Mouse (Mus musculus) intestine, embryonic 16.5 days (tissue): Measurements from ENCODE around the gene Hacd2. TPM values are rescaled to one million over a fixed set of nuclear protein-coding genes. Genes with fewer than 3 reads are reported as not detected.
A peak's percentile ranks its signal among the peaks of the same experiment; 100 is the strongest.

Experiments used
- ATAC-seq: fragments of 200-750 bp; cut with Nextera tagmentation; 2 replicates; pipeline ENCODE4 v1.8.0; 2017; ENCODE audit warnings: moderate TSS enrichment, moderate library complexity
- H3K27ac ChIP-seq: fragments of 300-500 bp; sonication (generic); 2 replicates; pipeline ENCODE4 v1.5.1; 2014; ENCODE audit warnings: mild to moderate bottlenecking, low read length
- H3K27me3 ChIP-seq: fragments of 300-500 bp; sonication (generic); replicated peaks from 2 replicates; pipeline ENCODE4 v1.6.1; 2014; ENCODE audit warnings: low read length, control low read depth, mixed read lengths; ENCODE audit not compliant: control insufficient read depth, insufficient read depth
- H3K36me3 ChIP-seq: fragments of 300-500 bp; sonication (generic); 2 replicates; pipeline ENCODE4 v1.6.1; 2014; ENCODE audit warnings: low read length, control low read depth; ENCODE audit not compliant: control insufficient read depth, insufficient read depth
- H3K4me1 ChIP-seq: fragments of 300-500 bp; sonication (generic); 2 replicates; pipeline ENCODE4 v1.6.1; 2014; ENCODE audit warnings: low read length, control low read depth, mixed read lengths; ENCODE audit not compliant: control insufficient read depth, insufficient read depth
- H3K4me2 ChIP-seq: fragments of 300-500 bp; sonication (generic); 2 replicates; pipeline ENCODE4 v1.6.1; 2014; ENCODE audit warnings: low read depth, low read length, control low read depth
- H3K4me3 ChIP-seq: fragments of 300-500 bp; sonication (generic); 2 replicates; pipeline ENCODE4 v1.5.1; 2014; ENCODE audit warnings: mild to moderate bottlenecking, low read length
- H3K9ac ChIP-seq: fragments of 300-500 bp; sonication (generic); 2 replicates; pipeline ENCODE4 v1.6.1; 2014; ENCODE audit warnings: low read depth, low read length
- H3K9me3 ChIP-seq: fragments of 300-500 bp; sonication (generic); 2 replicates; pipeline ENCODE4 v1.6.1; 2016; ENCODE audit warnings: low read length, control low read depth; ENCODE audit not compliant: control insufficient read depth
- WGBS: fragments of 180-500 bp; shearing (Covaris S2); extraction: QIAGEN DNeasy Blood & Tissue Kit; methylation state at CpG from one replicate; pipeline ENCODE4 v1.1.7; 2014; 5-methylcytosine and 5-hydroxymethylcytosine counted together
- polyA plus RNA-seq: library from polyadenylated mRNA; unstranded; fragments of >200 nt; fragmentation: Nextera tagmentation; extraction: Ambion mirVana; gene quantifications from 2 replicates; pipeline ENCODE4 v1.2.1, GENCODE M21; 2015

The Hacd2 gene
- polyA plus RNA-seq, 1 experiment from 2014 or later = 103 TPM

- 43% methylated on average over 11 of the region's 11 CpGs for WGBS
- Histone ChIP-seq H3K4me3 (no peak overlapping the region), H3K36me3 (no peaks in the 10 kb centered on the region), H3K4me2 (no peak overlapping the region), H3K27ac (no peak overlapping the region), H3K9me3 (no peaks in the 10 kb centered on the region), H3K9ac (no peak overlapping the region), H3K4me1 (peaks cover 21% of the 10 kb centered on the region), H3K27me3 (no peaks in the 10 kb centered on the region)
- no peak for ATAC-seq
Measured at GRCm38 (mm10) chr16:34999986-35000385, 22.2 kb upstream of the Hacd2 start.

- peak; percentile 35 for ATAC-seq
- Histone ChIP-seq H3K4me2 (no peak overlapping the region), H3K4me1 (peaks cover 15% of the 10 kb centered on the region), H3K9me3 (no peaks in the 10 kb centered on the region), H3K27ac (no peak overlapping the region; the same call in 1 of the 2 replicates), H3K4me3 (no peak overlapping the region), H3K9ac (no peak overlapping the region), H3K27me3 (no peaks in the 10 kb centered on the region), H3K36me3 (no peaks in the 10 kb centered on the region)
- 16% methylated on average over 10 of the region's 10 CpGs for WGBS
Measured at GRCm38 (mm10) chr16:35000923-35001560, 21.2 kb upstream of the Hacd2 start.

GRCm38 (mm10) chr16:35004356-35004755 is 17.9 kb upstream of the Hacd2 start:
- no peaks in the 10 kb centered on the region for H3K4me1 ChIP-seq
- ATAC-seq = no peak
- H3K27ac ChIP-seq = no peak overlapping the region
- 62% methylated on average over 5 of the region's 5 CpGs for WGBS
- H3K4me3 ChIP-seq = no peak overlapping the region
- no peaks in the 10 kb centered on the region for H3K27me3 ChIP-seq
- H3K4me2 ChIP-seq = no peak overlapping the region
- H3K9me3 ChIP-seq = no peaks in the 10 kb centered on the region
- no peak overlapping the region for H3K9ac ChIP-seq
- no peaks in the 10 kb centered on the region for H3K36me3 ChIP-seq

GRCm38 (mm10) chr16:35004756-35005155 is 17.5 kb upstream of the Hacd2 start:
- no peaks in the 10 kb centered on the region for H3K27me3 ChIP-seq
- H3K9me3 ChIP-seq = no peaks in the 10 kb centered on the region

GRCm38 (mm10) chr16:35006251-35006650 is 16.0 kb upstream of the Hacd2 start:
- H3K4me2 ChIP-seq = no peak overlapping the region
- H3K36me3 ChIP-seq = no peaks in the 10 kb centered on the region
- H3K27me3 ChIP-seq = no peaks in the 10 kb centered on the region
- no peak overlapping the region for H3K4me3 ChIP-seq
- H3K4me1 ChIP-seq = no peaks in the 10 kb centered on the region
- no peak for ATAC-seq
- WGBS = 85% methylated on average over 5 of the region's 5 CpGs
- no peak overlapping the region for H3K27ac ChIP-seq
- no peaks in the 10 kb centered on the region for H3K9me3 ChIP-seq
- H3K9ac ChIP-seq = no peak overlapping the region

More at GRCm38 (mm10) chr16:35004756-35005155, 17.5 kb upstream of the Hacd2 start:
- H3K4me3 ChIP-seq = no peak overlapping the region
- 73% methylated on average over 2 of the region's 2 CpGs for WGBS
- no peak for ATAC-seq
- H3K4me2 ChIP-seq = no peak overlapping the region
- no peaks in the 10 kb centered on the region for H3K36me3 ChIP-seq
- no peaks in the 10 kb centered on the region for H3K4me1 ChIP-seq
- no peak overlapping the region for H3K27ac ChIP-seq
- H3K9ac ChIP-seq = no peak overlapping the region

GRCm38 (mm10) chr16:35007361-35007760 is 14.9 kb upstream of the Hacd2 start:
- Histone ChIP-seq H3K4me3 (no peak overlapping the region), H3K4me2 (no peak overlapping the region), H3K36me3 (no peaks in the 10 kb centered on the region), H3K27me3 (no peaks in the 10 kb centered on the region), H3K9ac (no peak overlapping the region), H3K9me3 (no peaks in the 10 kb centered on the region), H3K4me1 (no peaks in the 10 kb centered on the region), H3K27ac (no peak overlapping the region)
- ATAC-seq = no peak
- 62% methylated on average over 1 of the region's 1 CpGs for WGBS

- H3K4me3 ChIP-seq = no peak overlapping the region
- no peak overlapping the region for H3K9ac ChIP-seq
- no peaks in the 10 kb centered on the region for H3K36me3 ChIP-seq
- no peak for ATAC-seq
- no peaks in the 10 kb centered on the region for H3K9me3 ChIP-seq
- H3K27ac ChIP-seq = no peak overlapping the region
- no peaks in the 10 kb centered on the region for H3K27me3 ChIP-seq
- H3K4me1 ChIP-seq = no peaks in the 10 kb centered on the region
- no peak overlapping the region for H3K4me2 ChIP-seq
Measured at GRCm38 (mm10) chr16:35008447-35008846, 13.8 kb upstream of the Hacd2 start.

GRCm38 (mm10) chr16:35013501-35013900 is 8.7 kb upstream of the Hacd2 start:
- Histone ChIP-seq H3K4me2 (no peak overlapping the region), H3K4me3 (no peak overlapping the region), H3K27me3 (no peaks in the 10 kb centered on the region), H3K9ac (no peak overlapping the region), H3K9me3 (0 out of 2 replicates have a peak, but pooled peaks cover 2% of the 10 kb centered on the region), H3K27ac (no peak overlapping the region), H3K36me3 (no peaks in the 10 kb centered on the region), H3K4me1 (no peaks in the 10 kb centered on the region)
- WGBS = 83% methylated on average over 2 of the region's 2 CpGs
- no peak for ATAC-seq

- no peak overlapping the region for H3K4me3 ChIP-seq
- H3K27me3 ChIP-seq = no peaks in the 10 kb centered on the region
- 80% methylated on average over 3 of the region's 3 CpGs for WGBS
- no peaks in the 10 kb centered on the region for H3K4me1 ChIP-seq
- H3K9ac ChIP-seq = no peak overlapping the region
- ATAC-seq = no peak
- H3K9me3 ChIP-seq = 0 out of 2 replicates have a peak, but pooled peaks cover 2% of the 10 kb centered on the region
- H3K36me3 ChIP-seq = no peaks in the 10 kb centered on the region
- H3K27ac ChIP-seq = no peak overlapping the region
- H3K4me2 ChIP-seq = no peak overlapping the region
Measured at GRCm38 (mm10) chr16:35016491-35016890, 5.7 kb upstream of the Hacd2 start.

- Histone ChIP-seq H3K27ac (no peak overlapping the region), H3K4me2 (no peak overlapping the region), H3K9ac (no peak overlapping the region), H3K36me3 (no peaks in the 10 kb centered on the region), H3K4me3 (no peak overlapping the region), H3K27me3 (no peaks in the 10 kb centered on the region), H3K4me1 (no peaks in the 10 kb centered on the region), H3K9me3 (0 out of 2 replicates have a peak, but pooled peaks cover 2% of the 10 kb centered on the region)
- 76% methylated on average over 1 of the region's 1 CpGs for WGBS
- no peak for ATAC-seq
Measured at GRCm38 (mm10) chr16:35018470-35018974, 3.7 kb upstream of the Hacd2 start.
